Mouse (Mus musculus) thymus, postnatal 0 days (tissue): Measurements from ENCODE around the gene Pold1. TPM values are rescaled to one million over a fixed set of nuclear protein-coding genes. Genes with fewer than 3 reads are reported as not detected.

ENCODE experiments used
- DNase-seq: peaks from one replicate; pipeline ENCODE4 v3.0.0-alpha.2; 2015; ENCODE audit warnings: low spot score
- polyA plus RNA-seq: library from polyadenylated mRNA; unstranded; fragments of >200 nt; fragmentation: Nextera tagmentation; extraction: Ambion mirVana; gene quantifications from 2 replicates; pipeline ENCODE4 v1.2.1, GENCODE M21; 2015

The Pold1 gene
- polyA plus RNA-seq, 1 experiment from 2014 or later, result 104 TPM

DNA sequence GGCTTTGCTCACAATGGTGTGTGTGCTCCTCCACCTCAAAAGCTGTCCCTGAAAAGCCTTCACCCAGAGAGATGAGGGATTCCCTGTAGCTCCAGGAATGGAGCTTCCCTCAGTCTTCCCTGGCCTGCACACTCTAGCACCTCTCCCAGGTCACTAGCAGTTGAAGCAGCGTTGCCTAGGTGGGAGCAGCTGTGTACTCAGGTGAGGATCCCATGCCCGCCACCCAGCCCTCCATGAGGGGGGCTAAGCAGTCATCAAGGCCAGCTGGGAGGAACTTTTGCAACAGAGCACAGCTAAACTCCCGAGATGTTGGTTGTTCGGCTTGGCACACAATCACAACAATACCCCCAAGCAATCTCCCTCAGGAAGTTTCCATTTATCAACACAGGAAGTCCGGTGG lies 34.1 kb upstream of the Pold1 start:
- DNase-seq, result no peak

DNA sequence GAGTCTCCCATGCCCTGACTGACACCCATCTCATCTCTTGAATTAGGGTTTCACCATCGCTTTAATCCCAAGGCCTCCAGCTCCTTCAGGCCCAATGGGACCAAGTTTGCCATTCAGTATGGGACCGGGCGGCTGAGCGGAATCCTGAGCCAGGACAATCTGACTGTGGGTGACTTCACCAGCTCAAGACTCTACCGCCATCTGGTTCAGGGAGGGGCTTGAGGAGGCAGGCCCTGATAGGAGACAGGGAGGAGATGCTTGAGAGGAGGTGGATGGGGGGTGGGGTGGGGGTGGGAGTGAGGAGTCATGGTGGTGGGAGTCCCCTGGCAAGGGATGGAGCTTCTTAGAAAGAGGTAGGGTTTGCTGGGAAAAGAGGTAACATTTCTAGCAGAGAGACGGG lies 33.0 kb upstream of the Pold1 start:
- no peak for DNase-seq

DNA sequence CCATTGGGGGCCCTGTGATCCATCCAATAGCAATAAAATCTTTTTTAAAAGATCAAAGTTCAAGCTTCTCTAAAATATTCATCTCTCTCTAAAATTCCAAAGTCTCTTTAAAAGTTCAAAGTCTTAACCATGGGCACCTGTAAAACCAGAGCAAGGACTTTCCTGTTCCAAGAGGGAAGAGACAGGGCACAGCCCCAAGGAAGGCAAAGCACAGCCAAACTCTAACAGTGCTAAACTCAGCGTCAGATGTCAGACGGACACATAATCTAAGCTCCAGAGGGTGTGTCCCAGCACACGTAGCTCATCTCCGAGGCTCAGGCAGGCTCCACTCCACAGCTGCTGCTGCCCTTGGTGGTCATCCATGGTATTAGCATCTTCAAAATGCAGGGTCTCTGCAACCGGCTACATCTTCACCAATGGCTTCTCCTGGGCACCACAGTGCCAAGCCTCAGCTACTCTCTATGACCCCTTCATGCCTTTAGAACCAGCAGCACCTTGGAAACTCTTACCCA lies 27.7 kb upstream of the Pold1 start:
- no peak for DNase-seq

DNA sequence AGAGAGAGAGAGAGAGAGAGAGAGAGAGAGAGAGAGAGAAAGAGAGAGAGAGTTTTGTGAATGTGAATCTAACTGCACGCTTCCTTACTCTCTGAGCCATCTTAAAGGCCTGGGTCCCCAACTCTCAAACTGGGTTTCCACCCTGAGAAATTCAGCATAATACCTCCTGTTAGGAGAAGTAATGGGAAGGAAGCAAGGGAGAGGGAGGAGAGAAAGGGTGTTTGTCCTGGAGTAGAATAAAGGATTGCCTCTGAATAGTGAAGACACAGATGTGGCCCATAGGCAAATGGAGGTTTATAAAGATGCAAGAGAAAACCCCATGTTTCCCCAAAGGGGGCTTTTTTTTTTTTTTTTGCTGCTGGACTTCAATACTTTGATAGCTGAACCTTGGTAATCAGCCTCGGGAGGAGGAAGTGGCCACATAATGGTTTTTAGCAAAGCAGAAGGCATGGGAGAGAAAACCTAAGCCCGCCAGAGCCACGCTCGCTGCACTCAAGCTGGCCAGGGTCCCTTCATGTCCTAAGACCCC lies 24.4 kb upstream of the Pold1 start:
- DNase-seq, result no peak

- no peak for DNase-seq
These were observed 23.6 kb upstream of the Pold1 start, which contains the start of gene Napsa for GRCm38 (mm10) chr7:44572213-44572701. Napsa (plus strand) TSS chr7:44572380.

GRCm38 (mm10) chr7:44571811-44572210 lies 23.2 kb upstream of the Pold1 start:
- DNase-seq, result no peak

DNA sequence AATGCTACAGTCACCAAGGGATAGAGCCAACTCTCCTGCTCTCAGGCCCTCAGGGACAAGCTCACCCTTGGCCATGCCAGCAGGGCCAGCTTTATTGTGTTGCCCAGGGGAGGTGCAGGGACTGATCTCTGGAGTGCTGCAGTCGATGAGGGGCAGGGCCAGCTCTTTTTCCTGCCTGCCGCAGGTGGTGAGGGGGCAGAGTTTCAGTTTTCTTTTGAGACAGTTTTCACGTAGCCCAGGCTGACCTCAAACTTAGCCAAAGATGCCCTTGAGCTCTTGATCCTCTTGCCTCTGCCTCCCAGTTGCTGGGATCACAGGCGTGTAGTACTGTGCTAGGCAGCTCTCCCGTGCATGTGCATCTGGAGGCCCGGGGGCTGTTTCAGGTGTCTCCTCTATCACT lies 22.3 kb upstream of the Pold1 start:
- no peak for DNase-seq

GRCm38 (mm10) chr7:44568803-44569202 lies 20.2 kb upstream of the Pold1 start:
- no peak for DNase-seq

GRCm38 (mm10) chr7:44565414-44565813 lies 16.8 kb upstream of the Pold1 start:
- DNase-seq, result no peak

GRCm38 (mm10) chr7:44564486-44564885 lies 15.8 kb upstream of the Pold1 start:
- no peak for DNase-seq

DNA sequence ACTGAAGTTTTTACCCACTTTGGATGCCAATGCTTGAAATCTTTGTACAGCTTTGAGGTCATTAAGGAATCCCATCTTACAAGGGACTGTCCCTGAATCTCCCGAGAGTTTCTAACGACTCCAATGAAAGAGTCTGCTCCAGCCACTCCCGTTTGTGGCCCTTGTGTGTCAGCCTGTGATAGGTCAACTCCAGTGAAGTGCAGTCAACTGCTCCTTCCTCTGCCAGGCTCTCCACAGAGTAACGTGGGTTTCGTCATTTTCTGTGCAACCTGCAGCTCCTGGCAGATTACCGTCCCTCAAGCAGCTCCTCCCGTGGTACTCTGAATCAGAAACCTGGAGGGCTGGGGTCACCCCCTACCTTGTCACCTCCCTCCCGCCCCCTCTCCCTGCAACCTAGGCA lies 14.6 kb upstream of the Pold1 start:
- DNase-seq, result no peak

DNA sequence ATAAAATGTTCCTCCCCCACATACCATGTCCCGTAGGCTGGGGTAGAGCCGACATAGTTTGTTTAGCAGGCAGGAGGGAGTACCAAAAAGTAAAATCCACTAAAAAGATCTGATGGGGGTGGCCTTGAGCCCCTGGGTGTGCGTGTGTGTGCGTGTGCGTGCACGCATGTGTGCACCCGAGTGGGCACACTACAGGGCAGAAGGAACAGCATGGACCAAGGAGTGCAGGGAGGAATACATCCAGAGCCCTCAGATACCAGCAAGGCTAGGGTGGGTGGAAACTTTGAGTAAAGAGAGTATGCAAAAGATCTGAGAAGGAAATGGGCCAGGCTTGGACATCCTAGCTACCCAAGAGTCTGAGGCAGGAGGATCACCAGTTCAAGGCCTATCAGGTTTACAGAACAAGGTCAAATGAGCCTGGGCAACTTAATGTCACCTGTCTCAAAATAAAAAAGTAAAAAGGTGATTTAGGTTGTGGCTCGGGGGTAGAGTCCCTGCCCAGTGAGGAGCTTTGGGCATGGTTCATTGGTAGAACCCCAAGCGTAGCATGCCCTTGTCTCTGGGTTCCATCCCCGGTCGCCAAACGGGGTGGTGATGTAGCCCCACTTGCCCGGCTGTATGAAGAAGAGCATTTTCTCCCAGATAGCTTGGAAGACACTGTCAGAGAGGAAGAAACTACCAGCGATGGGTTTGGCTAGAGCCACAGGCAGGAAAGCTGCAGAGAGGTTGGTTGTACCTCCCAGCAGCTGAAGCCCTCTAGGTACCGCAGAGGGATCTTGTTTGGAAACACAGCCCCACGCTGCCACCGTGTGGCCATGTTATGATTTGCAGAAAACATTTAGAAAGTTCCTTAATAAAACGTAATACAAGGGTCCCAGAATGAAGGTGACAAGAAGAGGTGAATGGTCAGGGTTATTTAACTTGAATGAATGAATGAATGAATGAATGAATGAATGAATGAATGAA lies 12.1 kb upstream of the Pold1 start:
- peak; percentile 83 for DNase-seq

GRCm38 (mm10) chr7:44557629-44558028 lies 9.0 kb upstream of the Pold1 start:
- DNase-seq, result no peak

GRCm38 (mm10) chr7:44553826-44554225 lies 5.2 kb upstream of the Pold1 start, which contains the start of gene Nr1h2:
Nr1h2 (minus strand) TSS chr7:44553951.
- DNase-seq, result peak; percentile 98

DNA sequence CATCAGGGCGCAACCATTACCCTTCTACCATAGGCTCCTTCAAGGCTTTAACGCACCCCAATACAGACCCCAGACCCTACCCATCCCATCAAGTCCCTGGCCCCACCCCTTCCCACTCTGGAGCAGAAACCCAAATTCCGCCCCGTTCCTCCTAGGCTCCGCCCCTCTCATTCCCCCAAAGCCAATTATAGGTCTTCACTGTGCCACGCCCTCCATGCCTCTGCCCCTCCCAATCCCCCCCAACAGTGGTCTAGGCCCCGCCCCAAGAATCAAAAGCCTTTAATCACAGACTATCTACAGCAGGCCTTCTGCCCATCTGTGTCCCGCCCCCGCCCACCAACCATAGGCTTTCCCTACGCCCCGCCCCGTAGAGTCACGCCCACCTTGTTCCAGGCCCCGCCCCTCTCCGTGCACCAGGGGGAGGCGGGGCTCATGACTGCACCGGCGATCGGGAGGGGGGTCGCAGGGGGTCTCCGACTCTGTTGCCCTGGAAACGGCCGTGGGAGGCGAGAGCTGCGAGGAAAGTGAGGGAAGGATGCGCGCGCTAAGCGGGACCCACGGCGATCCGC lies 4.6 kb upstream of the Pold1 start:
- DNase-seq, result peak; percentile 82

GRCm38 (mm10) chr7:44552141-44552908 lies 3.7 kb upstream of the Pold1 start:
- DNase-seq, result no peak

- DNase-seq, result no peak
These were observed 3.1 kb upstream of the Pold1 start for GRCm38 (mm10) chr7:44551731-44552130.

- no peak for DNase-seq
These were observed 2.7 kb upstream of the Pold1 start for GRCm38 (mm10) chr7:44551301-44551700.

DNA sequence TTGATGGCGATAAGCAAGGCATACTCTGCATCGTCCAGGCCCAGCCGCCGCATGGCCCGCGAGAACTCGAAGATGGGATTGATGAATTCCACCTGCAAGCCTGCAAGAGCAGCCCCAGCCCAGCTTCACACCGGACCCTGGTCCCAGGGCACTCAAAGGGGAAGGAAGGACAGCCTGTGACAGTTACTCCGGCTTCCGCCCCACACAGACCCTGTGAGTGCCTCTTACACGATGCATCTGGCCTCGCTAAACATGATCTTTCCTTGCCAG lies 1.7 kb upstream of the Pold1 start:
- no peak for DNase-seq

- DNase-seq, result no peak
These were observed 1.2 kb upstream of the Pold1 start for GRCm38 (mm10) chr7:44549621-44550408.

DNA sequence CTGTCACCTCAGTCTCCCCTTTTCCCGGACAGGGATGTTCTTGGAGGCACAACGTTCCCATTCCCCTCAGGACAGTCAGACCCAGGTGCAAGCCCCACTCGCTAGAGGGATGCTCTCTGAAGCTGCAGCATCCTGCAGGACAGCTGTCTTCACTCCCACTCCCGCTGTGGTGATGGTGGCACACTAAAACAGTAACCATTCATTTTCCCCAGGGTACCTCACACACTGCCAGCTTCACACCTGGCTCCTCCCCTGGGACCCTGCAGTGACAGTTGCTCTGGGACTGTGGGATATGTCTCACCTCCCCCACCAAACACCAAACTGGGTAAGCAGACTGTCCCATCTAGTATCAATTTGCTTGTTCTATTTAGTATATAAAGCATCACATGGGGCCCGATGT lies 924 bp downstream of the Pold1 start:
- no peak for DNase-seq
